Mouse (Mus musculus) layer of hippocampus, adult 8-10 months (tissue): ENCODE results near the gene Arhgap44. TPM values are rescaled to one million over a fixed set of nuclear protein-coding genes. Genes with fewer than 3 reads are reported as not detected.

Source experiments
- DNase-seq, 2 experiments: peaks; one replicate each; pipeline ENCODE4 v3.0.0; 2022; ENCODE audit warnings: low spot score in 2 of 2
- total RNA-seq, 4 experiments: library from RNA; stranded (reverse); gene quantifications; 2 replicates each; pipeline ENCODE4 v1.2.4; 2022

The Arhgap44 gene
- 100 to 1,000 TPM; 110 to 119 (median 112) TPM for total RNA-seq

DNA sequence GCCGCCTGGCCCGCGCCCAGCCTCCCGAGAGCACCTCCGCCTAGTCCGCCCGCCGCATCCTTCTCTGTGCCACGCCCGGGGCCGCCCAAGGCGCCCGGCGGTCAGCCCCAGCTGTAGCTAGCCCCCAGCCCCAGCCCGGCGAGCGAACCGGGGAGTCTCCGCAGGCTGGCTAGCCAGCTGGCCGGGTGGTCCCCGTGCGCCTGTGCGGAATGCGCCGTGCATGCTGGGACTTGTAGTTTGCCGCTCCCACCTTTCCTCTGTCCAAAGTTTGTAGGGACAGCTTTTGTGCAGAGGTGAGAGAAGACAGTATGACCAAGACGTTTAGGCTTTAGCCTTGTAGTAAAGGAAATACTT lies at the start of gene Arhgap44:
TSS of gene Arhgap44 (minus strand) at position 195 of the 354 bp plus-strand sequence.
- DNase-seq, result peak; percentile 50 to 64

DNA sequence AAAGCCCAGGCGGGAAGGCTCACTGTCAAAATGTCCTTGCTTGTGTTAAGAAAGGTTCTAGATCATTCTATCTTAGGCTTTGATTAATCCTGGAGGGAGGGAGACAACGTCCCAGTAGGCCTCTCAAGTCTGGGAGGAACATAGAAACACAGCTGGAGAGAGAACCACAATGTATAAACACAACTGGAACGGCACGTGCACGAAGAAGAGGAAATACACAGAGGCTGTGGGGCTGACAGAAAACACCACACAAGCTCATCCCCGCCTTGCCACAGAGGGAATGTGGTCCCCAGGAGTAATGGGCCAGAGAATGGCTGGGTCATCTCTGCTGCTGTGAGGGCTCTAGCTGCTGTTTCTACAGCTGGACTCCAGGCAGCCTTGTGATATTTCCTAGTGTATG lies 48.9 kb upstream of the Arhgap44 start:
- no peak for DNase-seq

DNA sequence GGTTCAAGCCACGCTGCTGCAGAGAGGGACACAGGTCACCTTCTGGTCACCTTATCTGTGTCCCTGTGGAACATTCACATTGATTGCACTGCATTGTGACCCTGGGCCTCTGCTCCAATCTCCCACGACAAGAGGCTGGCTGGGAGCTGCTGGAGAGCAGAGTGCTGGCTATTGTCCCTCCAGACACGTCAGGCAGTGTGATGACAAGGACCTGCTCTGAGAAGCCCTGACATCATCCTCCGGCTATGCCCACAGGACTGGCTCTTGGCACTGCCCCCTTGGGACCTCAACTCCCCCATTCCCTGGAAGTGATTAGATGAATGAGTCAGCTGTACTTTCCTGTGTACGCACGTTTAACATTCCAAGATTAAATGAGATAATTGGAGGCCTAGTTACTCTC lies 46.7 kb upstream of the Arhgap44 start:
- no peak for DNase-seq

DNA sequence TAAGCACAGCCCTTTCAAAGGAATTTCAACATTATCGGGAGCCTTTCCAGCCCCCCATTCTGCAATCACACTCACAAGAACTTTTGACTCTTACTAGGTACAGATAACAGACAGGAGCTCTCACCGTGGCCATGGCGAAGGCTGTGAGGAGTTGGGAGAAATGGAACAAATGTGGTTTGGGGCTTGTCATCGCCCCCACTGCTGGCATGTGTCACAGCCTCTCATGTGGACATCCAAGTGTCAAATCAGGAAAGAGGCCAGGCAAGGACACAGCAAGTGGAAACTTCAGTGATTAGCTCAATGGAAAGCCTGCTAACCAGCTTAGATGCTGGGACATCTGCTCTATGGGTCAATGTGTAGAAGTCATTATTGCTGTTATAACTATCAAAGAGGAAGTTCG lies 42.5 kb upstream of the Arhgap44 start:
- no peak for DNase-seq

DNA sequence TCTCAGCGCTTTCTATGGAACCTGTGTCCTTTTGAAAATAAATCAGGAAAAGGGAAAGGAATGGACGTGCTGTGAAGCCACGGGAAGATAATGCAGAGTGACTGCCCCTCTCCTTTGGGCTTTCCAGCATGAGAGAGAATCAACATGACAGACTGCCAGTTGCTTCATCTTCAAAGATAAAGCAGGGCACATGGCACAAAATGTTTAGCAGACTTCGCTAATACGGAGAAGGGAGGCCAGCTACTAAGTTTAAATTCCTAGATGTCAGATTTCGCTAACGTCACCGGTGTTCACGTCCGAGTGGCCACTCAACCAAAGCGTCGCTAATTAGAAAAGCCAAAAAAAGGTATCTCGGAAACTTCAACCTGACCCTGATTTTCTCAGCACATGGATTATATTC lies 41.9 kb upstream of the Arhgap44 start:
- no peak for DNase-seq

DNA sequence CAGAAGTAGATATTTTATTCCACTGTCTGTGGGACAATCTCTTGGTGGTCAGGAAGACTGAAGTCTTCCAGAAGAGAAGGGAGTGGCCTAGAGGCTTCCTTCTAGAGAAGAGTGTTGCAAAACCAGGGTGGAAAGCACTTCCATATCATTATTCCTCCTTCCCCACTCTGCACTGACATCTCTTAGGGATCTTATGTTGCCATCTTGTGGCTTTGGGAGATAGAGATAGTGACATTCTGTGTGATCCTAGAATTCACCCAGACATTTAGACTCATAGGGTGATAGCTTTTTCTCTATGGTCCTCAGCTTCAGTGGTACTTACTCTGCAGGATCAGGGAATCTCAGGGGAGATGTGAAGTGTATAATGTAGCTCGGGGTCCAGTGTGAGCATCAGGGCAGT lies 40.3 kb upstream of the Arhgap44 start:
- DNase-seq, result no peak

DNA sequence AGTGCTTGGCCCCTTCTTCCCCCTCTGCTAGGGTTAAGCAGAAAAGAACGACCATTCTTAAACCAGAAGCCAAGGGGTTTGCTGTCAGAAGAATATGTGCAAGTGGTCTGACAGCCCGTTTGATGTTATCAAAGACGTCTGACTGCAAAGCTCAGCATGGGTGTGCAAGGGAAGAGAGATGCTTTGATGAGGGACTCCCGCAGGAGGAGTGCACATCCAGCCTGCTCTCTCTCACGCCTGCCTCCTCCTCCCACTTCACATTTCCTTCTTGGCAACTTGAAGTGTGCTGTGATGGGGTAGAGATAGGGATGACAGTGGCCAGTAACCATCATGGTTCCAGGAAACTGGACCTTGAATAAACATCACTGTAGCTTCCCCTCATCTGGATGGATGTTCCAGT lies 39.5 kb upstream of the Arhgap44 start:
- no peak for DNase-seq

DNA sequence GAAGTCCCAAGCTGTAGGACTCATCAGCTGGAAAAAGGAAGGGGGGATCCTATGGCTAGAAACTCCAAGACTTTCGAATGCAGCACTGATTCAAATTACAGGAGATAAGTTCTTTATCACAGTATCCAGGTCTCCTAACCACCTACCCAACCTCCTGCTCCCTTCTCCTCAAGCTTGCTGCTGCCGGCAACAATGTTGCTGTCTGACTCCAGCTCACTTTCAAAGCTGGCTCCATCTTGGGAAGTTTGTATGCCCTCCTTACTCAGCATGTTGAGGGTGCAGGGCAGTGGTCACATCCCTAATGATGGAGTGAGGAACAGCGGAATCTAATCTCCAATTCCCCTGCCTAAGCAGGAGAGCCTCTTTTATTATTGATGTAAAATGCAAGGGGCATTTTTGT lies 35.3 kb upstream of the Arhgap44 start:
- no peak for DNase-seq

DNA sequence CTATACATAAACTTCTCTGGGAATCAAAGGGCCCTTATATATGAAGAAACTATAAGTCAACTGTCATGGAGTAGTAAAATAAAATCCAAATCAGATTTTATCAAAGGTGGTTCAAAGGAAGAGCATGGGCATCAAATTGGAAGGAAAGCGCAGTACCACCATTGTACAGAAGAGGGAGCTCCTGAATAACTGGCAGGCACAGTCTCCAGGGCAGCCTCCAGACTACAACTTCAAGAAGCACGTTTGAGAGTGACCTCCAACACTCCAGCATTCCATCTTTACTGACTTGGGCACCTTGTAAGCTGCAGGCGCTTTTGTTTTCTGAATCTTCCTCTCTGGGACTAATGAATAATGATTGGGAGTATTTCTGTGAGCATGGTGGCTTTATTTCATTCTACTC lies 34.5 kb upstream of the Arhgap44 start:
- peak; percentile 34 to 79 for DNase-seq

DNA sequence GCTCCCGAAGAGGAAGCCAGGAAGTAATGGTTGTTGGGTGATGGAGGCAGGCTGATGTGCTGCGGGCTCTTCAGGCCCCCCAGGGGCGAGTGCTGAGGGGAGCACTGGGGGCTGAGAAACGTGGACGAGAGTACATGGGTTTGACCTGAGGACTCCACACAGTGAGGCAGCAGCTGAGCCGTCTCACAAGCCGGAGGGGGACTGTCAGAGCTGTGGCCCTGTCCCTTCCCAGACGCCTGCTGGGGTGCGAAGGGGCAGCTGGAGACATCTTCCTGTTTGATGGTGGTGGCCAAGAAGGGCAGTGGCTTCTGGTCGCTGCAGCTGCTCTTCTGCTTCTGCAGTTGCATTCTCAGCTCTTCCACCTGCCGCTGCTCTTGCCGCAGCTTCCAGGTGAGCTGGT lies 24.2 kb upstream of the Arhgap44 start:
- no peak for DNase-seq

DNA sequence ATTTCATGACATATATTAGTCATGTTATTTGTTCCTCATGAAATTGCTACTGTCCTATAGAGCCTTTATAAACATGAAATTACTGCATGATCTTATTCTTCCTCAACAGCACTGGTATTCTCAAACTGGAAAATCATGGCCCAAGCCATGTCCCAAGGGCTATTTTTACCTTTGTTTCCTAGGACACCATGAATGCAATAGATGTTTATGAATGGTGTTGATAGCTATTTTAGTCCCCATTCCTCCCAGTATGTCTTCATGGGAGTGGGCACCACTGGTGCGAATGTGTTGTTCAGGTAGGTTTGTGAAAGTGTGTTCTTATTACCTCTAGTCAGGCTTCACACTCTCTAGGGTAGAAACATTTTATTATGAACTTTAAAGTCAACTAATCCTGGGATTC lies 22.4 kb upstream of the Arhgap44 start:
- no peak for DNase-seq

DNA sequence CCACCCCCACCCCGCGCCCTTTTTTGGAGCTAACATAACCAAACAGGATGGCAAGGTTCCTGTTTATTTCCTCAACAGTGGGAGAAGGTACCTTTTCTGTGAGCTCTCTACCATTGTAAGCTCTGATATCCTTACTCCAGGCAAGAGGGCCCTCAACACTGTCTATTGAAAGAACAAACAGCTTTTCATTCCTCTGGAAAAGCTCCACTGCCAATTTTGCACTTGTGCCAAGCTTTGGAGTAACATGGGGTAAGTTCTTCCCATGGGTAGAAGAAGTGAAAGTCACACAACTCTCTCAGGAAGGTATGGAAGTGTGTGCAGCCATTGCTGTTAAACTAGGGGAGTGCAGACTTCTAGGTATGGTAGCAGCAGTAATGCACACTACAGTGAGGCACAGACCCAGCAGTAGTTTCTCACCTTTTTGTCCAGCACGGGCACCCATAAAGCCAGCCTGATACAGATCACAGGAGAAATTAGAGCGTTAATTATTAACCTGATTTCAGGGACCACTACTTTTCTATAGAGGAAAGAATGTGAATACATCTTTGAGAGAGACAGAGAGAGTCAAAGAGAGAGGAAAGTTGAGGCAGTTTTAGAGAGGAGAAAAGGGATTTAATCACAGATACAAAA lies 7.5 kb upstream of the Arhgap44 start:
- no peak for DNase-seq

DNA sequence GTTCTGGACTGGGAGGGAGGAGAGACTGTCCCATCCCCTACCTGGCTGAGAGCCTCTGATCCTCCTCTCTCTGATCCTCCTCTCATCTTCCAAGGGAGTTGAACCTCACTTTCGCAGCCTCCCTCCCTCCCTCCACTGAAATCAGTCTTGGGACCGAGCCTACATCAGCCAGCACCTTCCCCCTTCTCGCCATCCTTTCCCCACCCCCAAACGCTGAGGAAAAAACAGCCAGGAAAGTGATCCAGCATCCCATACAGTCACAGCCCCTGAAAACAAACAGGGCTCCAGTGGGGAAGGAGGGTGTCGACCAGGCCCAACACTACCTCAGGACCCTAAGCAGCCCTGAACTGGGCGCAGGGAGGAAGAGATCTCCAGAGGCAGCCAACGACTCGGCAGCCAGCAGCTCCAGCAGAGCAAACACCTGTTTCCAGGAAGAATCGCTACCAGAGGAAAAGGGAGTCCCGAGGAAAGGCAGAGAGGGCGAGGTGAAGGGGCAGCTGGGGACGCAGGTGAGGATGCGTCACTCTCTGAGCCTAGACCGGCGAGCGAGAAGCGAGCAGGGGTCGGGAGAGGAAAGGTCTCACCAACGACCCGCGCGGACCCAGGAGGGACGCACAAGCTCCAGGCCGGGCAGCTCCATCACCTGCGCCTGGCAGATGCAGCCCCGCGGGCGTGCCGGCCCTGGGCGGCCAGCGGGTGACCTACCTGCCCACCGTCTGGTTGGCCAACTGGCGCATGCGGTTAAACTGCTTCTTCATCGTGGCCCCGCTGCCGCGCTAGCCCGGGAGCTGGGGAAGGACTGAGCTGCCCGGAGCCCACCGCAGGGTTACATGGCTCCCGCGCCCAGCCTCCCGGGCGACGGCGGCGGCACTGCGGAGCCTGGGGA lies 637 bp downstream of the Arhgap44 start:
- peak; percentile 16 to 19 for DNase-seq

DNA sequence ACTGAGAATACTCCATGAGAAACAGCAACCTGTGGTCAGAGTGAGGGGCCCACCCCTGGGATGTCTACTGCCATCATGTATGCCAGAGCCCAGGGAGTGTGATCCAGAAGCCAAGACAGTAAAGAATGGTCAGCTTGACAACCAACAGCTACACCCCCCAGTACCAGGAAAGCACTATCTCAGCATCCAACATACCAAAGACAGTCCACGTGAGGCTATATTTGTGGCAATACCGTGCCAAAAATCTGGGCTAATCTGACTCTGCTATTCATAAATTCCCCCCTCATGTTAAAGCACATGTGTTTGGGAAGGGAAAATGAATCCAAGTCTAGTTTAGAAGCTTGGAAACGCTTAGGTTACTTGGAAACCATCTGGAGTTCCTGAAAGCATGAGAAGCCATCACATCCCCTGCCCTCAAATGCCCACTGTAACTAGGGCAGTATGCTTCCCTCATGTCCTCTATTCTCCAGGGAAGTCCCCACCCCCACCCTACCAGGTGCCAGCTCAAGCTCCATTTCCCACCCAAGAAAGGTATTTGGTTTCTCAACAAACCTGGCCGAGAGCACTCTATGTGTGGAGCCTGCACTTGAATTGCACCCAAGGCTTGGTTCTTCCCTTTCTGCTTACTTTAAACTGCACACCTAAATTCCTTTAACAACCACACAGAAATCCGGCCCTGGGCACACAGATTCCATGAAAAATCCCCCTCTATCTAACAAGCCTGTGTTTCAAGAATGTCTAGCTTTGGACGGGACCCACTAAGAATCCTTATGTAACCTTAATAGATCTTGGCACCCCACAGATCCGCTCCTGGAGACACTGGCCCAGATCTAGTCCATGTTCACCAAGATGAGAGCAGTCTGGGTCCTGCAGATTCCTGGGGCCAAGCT lies 1.5 kb downstream of the Arhgap44 start:
- DNase-seq, result peak in 1 of 2 experiments; percentile 15

DNA sequence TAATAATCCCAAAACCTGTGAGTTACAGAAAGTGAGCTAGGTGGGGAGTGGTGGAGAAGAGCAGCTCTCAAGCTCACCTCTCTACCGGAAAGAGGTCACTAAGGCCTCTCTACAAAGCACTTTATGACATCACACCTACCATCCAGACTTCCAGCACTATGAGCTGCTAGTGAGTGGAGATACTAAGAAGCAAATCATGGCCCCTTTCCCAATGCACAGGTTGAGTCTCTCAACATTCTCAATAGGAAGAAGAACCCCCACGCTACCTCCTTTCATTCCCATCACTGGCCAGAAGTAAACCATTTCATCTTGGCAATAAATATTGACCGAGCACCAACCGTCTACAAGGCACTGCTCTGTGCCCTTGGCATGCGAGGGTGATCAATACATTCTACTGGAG lies 3.0 kb downstream of the Arhgap44 start, which contains the start of gene 1700086D15Rik:
TSS of gene 1700086D15Rik (minus strand) at position 101 of the 400 bp plus-strand sequence.
- no peak for DNase-seq

DNA sequence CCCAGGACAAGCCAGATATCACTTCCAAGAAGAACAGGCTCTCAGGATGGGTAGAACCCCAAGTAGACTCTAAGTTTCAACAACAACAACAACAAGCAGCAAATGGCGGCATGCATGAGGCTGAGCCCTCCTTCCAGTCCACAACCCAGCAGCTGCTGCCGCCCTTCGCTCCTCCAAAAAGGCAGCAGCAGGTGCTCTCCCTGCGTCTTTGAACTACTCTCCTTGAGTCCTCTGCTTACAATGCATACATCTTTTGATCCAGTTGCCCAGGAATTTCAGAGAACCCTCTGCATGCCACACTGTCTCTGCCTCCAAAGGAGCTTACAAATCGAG lies 4.1 kb downstream of the Arhgap44 start:
- DNase-seq, result no peak

DNA sequence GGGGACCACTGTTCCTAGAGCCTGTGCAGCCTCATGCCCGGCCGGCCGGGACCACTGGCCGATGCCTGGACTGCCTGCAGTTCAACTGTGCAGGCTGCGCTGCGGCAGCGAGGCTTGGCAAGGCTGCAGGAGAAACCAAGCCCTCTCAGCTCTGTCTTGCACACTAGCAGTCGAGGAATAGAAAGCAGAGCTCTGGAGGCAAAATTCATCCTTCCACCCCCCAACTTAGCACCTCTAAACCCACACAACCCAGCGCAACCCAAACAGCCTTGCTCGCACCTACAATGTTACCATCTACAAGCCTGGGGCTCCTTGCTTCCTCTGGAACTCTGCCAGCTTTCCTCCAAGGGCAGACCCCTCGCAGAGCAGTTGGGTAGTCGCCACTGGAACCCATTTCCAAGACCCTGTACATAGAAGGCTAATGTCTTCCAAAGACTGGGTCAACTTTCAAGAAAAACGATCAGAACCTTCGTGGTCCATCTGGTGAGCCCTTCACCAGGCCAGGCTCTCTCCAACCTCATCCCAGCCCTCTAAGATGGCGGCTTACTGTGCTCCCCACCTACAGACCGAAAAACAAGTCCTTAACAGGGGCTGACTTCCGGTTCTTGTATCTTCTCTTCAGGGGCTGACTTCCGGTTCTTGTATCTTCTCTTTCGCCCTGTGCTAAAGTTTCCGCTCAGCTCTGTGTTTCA lies 4.6 kb downstream of the Arhgap44 start:
- DNase-seq, result no peak

DNA sequence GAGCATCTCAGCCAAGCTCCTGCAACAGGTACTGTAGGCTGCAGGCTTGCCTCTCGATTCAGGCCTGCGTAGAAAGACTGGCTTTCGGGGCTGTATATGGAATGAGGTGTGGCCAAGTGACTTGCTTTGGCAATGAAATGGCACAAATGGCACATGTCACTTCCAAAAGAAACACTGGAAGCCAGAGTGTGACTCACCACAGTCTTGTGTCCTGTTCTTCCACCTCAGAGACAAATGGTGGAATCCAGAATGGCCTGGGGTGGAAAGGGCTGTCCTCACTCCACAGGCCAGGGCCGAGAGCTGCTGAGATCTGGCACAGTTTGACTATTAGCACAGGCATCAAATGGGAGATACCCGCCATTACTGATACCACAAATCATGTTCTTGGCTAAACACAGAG lies 9.8 kb downstream of the Arhgap44 start:
- DNase-seq, result no peak

DNA sequence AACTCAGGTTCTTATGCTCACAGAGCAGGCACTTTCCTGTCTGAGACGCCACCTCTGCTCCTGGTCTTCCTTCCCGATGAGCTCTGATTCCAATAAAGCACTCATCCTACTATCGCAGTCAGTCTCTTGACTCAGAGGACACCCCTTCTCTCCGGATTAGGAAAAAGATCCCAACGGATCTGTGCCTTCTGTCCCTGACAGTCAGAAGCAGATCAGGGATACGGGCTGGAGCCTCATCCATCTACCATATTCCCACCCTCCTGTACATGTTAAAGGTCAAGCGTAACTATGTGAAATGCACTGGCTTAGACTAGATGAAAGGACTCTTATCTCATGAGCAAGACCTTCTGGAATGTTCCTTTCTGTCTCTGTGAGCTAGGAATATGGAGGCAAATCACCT lies 14.3 kb downstream of the Arhgap44 start:
- no peak for DNase-seq

DNA sequence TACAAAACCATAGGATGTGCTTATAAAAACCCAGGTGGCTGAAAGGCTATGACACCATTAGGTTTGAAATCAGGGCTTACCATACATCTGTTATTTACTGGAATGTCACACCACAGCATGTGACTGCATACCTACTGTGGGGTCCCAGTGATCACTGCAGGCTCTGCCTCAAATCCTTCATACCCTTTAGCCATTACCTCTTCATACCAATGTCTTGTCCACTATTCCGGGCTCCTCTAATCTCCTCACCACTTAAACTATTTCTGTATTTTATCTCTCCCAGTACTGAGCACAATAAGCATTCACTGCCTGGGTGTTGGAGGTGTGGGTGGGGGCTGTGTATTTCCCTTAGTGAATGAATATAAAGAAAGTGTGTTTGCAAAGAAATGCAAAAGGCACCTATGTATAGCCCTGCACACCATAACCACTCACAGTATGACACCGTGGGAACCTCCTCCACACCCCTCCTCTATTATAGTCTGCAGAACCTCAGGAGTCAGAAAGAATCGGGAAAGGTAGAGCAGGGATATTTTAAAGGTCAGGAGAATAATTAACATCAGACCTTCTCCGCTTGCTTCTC lies 19.8 kb downstream of the Arhgap44 start:
- DNase-seq, result no peak

DNA sequence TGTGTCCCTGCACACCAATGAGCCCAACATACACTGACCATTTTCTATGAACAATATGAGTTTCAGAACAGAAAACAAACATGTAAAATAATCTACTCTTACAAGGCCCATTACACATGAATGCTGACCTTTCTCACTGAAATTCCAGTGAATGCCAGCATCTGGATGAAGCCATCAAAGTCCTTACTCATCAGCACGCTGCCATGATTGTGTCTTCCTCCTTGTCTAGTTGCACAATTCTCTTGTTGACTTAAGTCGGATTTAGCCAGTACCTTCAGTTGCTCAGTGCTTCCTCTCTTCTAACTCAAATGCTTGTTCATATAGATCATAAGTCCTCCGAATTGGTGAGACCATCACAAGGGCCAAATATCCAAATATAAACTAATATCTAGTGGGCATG lies 23.7 kb downstream of the Arhgap44 start:
- no peak for DNase-seq
